Mouse (Mus musculus) lung, postnatal 10 days (tissue): ENCODE measurements around the gene Slc6a20b.
"Not testable (repeated sequence)": the region's sequence is repeated elsewhere in the genome, so short reads cannot be mapped to it uniquely, and the experiment has no call there.

Experiments
- DNase-seq: peaks from one replicate; pipeline ENCODE4 v3.0.0; 2021

The Slc6a20b gene

GRCm38 (mm10) chr9:123632281-123632680 lies at the start of gene Slc6a20b:
Gene Slc6a20b, minus strand, starts transcription at chr9:123632565.
- no peak for DNase-seq

- no peak for DNase-seq
Measured at GRCm38 (mm10) chr9:123679198-123679597, 46.8 kb upstream of the Slc6a20b start.

- DNase-seq = peak; percentile 10
Measured at GRCm38 (mm10) chr9:123678327-123679105, 46.2 kb upstream of the Slc6a20b start, which contains the start of the genes Ccr9 and Slc6a20a. Gene Ccr9, plus strand, starts transcription at chr9:123678439. Gene Slc6a20a, minus strand, starts transcription at chr9:123678885.

- peak; percentile 49 for DNase-seq
Measured at GRCm38 (mm10) chr9:123665645-123666044, 33.3 kb upstream of the Slc6a20b start.

GRCm38 (mm10) chr9:123659986-123660676 lies 27.8 kb upstream of the Slc6a20b start:
- not testable (repeated sequence) for DNase-seq

GRCm38 (mm10) chr9:123658981-123659380 lies 26.6 kb upstream of the Slc6a20b start:
- DNase-seq = no peak

- DNase-seq = no peak
Measured at GRCm38 (mm10) chr9:123657457-123657856, 25.1 kb upstream of the Slc6a20b start.

- DNase-seq = no peak
Measured at GRCm38 (mm10) chr9:123651369-123651768, 19.0 kb upstream of the Slc6a20b start.

- DNase-seq = no peak
Measured at GRCm38 (mm10) chr9:123649785-123650511, 17.6 kb upstream of the Slc6a20b start.

GRCm38 (mm10) chr9:123640106-123640505 lies 7.7 kb upstream of the Slc6a20b start:
- DNase-seq = no peak

- peak; percentile 27 for DNase-seq
Measured at GRCm38 (mm10) chr9:123638668-123639089, 6.3 kb upstream of the Slc6a20b start.

- DNase-seq = no peak
Measured at GRCm38 (mm10) chr9:123638231-123638630, 5.9 kb upstream of the Slc6a20b start.

GRCm38 (mm10) chr9:123636771-123637170 lies 4.4 kb upstream of the Slc6a20b start:
- DNase-seq = no peak

- DNase-seq = no peak
Measured at GRCm38 (mm10) chr9:123632993-123633392, 628 bp upstream of the Slc6a20b start.

- no peak for DNase-seq
Measured at GRCm38 (mm10) chr9:123631666-123632065, 699 bp downstream of the Slc6a20b start.

- no peak for DNase-seq
Measured at GRCm38 (mm10) chr9:123625821-123626220, 6.5 kb downstream of the Slc6a20b start.

- no peak for DNase-seq
Measured at GRCm38 (mm10) chr9:123624741-123625140, 7.6 kb downstream of the Slc6a20b start.

GRCm38 (mm10) chr9:123620311-123621098 lies 11.9 kb downstream of the Slc6a20b start:
- no peak for DNase-seq

- no peak for DNase-seq
Measured at GRCm38 (mm10) chr9:123601529-123601928, 30.8 kb downstream of the Slc6a20b start.

GRCm38 (mm10) chr9:123597376-123597775 lies 35.0 kb downstream of the Slc6a20b start:
- no peak for DNase-seq

- DNase-seq = no peak
Measured at GRCm38 (mm10) chr9:123596910-123597309, 35.5 kb downstream of the Slc6a20b start.

GRCm38 (mm10) chr9:123595194-123595593 lies 37.2 kb downstream of the Slc6a20b start:
- DNase-seq = no peak
